Mouse (Mus musculus): ENCODE results near the gene Pkd2l1.

Gene Pkd2l1

DNA sequence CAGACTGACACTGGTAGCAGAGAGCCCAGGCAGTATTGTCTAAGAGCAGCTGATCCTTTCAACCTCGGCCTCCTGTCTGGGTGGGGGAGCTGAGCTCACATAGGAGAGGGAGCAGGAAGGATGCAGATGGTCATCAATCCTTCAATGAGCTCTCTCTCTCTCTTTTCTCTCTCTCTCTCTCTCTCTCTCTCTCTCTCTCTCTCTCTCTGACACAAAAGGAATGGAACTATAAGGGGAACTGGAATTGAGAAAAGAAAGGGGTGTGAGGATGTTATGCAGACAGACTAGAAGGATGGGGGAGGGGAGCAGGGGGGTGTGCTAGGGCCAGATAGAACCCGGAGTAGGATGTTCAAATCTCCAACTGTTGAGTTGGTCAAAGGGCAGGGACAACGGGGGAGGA lies at the start of gene Pkd2l1:
Pkd2l1 (minus strand) TSS at position 101 of the 400 bp plus-strand sequence.
- DNase-seq (ENCODE audit: low spot score) = no peak

DNA sequence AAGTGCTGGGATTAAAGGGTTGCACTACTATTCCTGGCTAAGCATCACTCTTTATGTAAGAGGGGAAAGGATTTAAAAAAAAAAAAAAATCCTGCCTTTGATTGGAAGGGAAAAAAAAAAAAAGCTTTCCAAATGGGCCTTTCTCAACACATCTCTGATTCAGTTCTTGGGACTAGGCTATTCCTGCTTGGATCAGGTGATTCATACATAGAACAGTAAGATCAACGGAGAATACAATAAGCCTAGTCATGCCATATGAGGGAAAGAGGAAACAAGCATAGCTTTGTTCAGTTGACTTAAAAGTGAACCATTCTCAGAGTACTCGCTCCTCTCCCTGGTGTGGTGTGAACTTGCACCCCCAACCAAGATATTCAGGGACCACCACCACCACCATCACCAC lies 46.7 kb upstream of the Pkd2l1 start:
- DNase-seq (ENCODE audit: low spot score) = no peak

DNA sequence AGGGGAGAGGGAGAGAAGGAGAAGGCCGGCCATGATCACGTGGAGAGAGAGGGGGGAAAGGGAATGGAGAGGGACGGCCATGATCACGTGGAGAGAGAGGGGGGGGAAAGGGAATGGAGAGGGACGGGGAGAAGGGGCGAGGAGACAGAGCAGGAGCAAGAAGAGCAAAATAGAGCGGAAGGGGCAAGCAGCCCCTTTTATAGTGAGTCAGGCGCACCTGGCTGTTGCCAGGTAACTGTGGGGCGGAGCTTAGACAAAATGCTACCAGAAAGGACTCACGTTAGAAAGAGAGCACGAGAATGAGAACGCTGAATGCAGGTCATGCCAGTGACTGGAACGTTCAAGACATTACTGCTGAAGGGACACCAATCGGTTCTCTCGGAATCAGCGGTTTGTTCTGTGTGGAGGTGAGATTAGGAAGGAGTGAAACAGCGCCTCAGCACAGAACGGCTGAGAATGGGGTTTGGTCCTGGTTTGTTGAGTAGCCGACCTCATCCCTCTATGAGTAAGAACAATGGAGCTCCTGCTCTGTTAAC lies 45.3 kb upstream of the Pkd2l1 start:
- no peak for DNase-seq (ENCODE audit: low spot score)

DNA sequence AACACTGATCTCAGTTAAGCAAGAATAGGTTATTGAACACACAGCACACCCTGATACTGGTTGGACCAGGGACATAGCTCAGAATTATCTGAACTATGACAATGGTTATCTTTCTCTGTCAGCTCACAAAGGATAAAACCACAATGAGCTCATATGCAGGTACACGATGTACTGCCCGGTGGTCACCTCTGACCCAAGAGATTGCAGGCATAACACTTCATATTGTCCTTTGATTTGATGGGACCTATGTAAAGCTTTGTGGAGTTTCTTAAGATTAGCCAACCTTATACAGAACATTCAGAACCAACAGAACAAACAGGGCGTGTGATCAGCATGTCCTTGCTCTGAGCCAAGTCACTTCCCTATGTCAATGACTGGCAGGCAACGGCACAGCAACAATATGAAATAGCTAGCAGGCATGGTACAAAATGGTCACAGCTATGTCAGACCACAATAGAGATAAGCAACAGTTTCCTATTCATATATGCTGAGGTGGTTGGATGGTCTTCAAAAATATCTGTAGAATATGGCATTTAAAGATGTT lies 39.4 kb upstream of the Pkd2l1 start:
- DNase-seq (ENCODE audit: low spot score) = no peak

DNA sequence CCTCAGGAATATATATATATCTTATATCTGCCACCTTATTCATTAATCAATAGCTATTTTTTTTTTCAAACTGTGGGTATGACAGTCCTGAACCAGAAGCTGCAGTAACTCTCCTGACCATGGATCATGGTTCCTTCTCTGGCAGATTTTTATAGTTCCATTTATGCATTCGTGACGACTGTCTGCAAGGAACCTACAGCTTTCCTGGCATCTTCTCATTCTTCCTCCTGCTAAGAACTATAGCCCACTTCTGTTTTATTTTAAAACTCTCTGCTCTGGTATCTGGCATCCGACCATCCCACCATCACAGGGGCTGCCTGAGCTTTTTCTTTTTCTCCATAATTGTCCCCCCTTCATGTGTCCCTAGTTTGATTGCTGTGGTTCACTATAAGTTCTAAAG lies 38.0 kb upstream of the Pkd2l1 start:
- no peak for DNase-seq (ENCODE audit: low spot score)

DNA sequence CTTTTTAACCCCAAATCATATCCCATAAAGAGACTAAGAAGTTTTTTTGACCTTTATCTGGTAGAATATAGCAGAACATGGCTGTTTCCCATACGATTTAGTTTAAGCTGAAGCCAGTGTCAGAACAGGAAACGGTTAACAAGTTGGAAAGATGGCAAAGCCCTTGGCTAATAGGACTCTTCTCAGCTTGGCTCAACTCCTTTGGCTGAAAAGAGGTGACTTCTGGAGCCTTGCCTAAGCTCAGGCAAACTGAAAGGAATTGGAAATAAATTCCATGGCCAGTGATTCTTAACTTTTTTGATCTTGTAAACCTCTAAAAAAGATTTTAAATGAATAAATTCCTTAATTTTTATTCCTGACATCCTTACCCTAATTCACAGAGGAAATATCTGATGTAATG lies 37.5 kb upstream of the Pkd2l1 start:
- DNase-seq (ENCODE audit: low spot score) = no peak

DNA sequence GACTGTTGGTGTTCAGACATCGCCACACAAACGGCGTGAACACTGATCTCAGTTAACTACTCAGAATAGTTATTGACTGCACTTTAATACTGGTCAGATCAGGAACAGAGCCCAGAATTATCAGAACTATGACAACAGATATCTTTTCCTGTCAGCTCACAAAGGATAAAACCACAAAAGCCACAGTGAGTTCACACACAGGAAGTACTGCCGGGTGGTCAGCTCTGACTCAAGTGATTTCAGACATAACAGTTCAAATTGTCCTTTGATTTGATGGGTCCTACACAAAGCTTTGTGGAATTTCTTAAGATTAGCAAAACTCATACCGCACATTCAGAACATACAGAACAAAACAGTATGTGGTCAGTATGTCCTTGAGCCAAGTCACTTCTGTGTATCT lies 33.5 kb upstream of the Pkd2l1 start:
- no peak for DNase-seq (ENCODE audit: low spot score)

DNA sequence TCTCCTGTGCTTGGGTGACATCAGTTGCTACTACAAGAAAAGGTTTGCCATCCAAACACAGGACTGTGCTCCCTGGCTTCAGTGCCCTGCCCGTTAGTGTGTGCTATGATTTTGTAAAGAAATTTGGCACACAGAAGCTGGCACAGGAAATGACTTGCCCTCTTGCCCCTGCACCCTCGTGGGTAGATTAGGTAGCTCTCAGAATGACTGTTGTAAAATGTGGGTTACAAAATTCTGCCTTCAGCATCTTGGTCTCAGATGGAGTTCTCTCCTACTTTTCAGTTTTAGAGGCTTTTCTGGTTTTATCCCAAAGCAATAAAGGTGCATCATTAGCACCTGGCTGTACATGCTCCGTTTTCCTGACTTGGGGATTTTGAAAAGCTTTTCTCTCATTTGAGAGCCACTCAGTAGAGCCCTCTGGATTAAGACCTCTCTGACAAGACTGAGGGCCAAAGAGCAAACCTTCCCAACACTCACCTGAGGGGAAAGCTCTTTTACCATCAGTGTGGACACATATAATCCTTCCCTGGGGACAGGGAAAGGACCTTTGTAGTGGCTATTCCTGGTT lies 25.8 kb upstream of the Pkd2l1 start:
- DNase-seq (ENCODE audit: low spot score) = no peak

DNA sequence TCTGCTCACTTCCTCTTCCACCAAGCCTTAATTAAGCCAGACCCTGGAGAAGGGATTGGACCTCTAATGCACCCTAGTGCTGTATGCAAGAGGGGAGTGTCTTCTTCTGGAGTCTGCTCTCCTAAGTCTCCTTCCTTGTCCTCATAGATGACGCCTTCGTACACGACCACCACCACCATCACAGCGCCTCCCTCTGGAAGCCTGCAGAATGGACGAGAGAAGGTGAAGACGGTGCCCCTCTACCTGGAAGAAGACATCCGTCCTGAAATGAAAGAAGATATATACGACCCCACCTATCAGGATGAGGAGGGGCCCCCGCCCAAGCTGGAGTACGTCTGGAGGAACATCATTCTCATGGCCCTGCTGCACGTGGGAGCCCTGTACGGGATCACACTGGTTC lies 23.0 kb upstream of the Pkd2l1 start:
- no peak for DNase-seq (ENCODE audit: low spot score)

DNA sequence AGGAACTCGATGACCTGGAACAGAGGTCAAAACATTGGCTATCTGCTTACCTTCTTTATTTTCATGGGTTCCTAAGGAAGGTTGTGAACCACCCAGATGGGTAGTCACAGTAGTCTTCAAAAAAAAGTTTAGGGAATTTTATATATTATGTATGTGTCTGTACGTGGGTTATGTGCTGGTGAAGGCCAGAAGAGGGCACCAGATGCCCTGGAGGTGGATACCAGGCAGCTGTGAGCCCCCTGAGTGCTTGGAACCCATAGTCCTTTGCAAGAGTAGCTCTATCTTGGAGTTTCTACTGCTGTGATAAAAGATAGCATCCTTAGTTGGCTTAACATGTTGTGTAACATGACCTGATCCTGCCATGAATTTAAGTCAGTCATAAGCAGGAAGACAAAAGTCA lies 14.8 kb upstream of the Pkd2l1 start:
- no peak for DNase-seq (ENCODE audit: low spot score)

DNA sequence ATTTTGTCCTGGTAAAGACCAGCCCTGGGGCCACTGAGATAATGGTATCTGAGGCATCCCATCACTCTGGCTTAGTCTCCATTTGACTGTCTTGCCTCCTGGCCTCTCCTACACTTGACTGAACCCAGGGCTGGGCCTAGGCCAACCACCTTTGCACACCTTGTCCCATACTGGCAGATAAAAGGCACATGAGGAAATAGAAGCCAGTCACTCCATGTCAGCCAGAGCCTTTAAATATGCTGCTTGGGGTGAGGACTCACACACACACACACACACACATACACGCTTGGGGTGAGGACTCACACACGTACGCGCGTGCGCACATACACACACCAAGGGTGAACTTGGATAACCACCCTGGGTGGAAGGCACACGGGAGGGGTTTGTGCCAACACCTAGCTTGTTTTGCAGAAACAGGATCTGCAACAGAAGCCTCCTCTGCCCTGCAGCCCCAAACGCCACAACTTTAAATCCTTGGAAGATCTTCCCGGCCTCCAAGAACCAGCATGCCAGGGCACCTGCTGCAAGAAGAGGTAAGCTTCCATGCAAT lies 10.8 kb upstream of the Pkd2l1 start, which contains the start of gene Scd3:
Scd3 (plus strand) TSS at position 255 of the 550 bp plus-strand sequence.
- DNase-seq (ENCODE audit: low spot score) = no peak

DNA sequence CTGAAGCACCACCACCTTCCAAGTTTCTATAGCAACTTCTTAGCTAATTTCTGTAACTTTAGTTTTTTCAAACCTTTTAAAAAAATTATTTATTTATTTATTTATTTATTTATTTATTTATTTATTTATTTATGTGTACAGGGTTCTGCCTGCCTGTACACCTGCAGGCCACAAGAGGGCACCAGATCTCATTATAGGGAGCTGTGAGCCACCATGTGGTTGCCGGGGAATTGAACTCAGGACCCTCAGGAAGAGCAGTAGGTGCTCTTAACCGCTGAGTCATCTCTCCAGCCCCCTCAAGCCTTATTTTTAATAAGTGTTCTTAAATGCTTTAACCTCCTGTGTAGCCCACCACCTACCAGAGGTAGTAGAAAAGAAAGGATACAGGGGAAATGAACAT lies 6.7 kb upstream of the Pkd2l1 start:
- no peak for DNase-seq (ENCODE audit: low spot score)

DNA sequence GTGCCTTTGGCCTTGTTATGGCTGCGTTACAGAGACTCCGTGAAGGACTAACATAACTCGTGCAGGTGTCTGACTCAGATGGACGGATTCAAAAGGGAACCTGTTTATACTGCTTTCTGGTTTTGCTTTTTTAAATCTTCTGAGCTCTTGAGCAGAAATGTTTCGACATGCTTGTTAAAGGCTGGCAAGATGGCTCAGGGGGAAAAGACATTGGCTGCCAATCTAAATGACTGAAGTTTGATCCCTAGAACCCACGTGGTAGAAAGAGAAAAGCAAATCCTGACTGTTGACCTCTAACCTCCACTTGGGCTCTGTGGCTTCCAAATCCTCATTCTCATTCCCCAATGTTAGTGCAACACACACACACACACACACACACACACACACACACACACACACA lies 6.3 kb upstream of the Pkd2l1 start:
- DNase-seq (ENCODE audit: low spot score) = no peak

DNA sequence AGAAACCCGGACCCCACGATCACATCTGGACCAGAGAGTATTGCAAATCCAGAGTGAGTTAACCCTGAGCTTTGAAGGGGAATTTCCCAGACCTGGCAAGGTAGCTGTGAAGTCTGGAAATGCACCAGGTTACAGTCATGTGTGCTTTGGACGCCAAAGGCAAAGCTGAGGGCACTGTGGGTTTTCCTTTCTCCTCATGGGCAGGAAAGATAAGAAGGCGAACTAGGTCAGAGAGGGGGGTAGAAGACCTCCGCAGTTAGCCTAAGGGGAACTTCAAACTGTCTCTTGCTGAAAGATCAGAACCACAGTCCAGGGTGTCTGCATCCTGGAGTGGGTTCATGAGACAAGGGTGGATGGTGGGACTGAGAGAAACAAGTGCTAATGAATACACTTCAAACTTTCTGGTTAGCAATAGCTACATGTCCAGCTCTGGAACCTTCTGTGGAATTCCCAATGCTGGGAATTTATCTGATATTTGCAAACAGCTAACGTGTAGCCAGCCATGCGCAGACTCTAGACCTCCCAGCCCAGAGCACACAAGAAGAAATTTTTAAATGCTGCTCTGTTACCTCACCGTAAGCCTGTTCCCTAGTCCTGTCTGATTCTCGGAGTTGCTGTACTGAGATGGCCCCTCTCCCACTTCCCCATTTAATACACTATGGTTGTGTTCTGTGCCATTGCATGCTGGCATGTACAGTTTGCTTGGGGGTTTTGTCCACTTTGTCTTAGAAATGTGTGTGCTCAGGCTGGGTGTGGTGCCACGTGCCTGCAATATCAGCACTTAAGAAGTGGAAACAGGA lies 5.0 kb upstream of the Pkd2l1 start:
- no peak for DNase-seq (ENCODE audit: low spot score)

DNA sequence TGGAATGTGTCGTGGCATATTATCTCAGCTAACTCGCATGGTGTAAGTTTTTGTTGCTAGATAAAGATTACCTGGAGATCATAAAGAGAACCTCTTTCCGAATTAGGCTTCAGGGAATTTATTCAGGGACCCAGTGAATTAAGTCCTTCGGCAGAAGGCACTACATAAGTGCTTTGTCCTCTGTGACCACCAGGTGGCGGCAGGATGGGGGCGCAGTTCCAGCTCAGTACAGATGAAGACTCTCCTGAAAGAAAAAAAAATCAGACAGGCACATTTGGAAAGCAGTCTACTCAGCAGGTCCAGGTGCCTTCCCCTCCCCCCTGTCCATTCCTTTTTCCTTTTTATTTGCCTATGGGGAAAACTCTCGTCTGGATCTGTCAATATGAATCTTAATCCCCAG lies 2.9 kb upstream of the Pkd2l1 start:
- peak; percentile 5 for DNase-seq (ENCODE audit: low spot score)

DNA sequence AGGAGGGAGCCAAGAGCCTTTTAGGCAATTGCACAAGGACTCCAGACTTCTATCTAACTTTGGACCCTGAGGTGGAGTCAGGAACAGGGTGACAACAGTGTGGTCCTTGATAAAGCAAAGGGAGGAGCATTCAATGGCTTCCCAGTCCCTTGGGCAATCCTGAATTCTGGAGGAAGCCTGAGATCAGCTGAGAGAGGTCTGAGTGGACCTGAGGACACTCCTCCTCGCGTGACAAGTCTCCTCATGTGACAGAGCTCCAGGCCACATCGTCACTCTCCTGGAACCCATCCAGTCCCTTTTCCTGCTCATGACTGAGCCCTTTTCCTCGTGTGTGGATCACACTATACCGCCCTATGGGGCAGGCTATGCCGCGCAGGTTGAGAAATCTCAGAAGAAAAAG lies 1.7 kb upstream of the Pkd2l1 start:
- no peak for DNase-seq (ENCODE audit: low spot score)

DNA sequence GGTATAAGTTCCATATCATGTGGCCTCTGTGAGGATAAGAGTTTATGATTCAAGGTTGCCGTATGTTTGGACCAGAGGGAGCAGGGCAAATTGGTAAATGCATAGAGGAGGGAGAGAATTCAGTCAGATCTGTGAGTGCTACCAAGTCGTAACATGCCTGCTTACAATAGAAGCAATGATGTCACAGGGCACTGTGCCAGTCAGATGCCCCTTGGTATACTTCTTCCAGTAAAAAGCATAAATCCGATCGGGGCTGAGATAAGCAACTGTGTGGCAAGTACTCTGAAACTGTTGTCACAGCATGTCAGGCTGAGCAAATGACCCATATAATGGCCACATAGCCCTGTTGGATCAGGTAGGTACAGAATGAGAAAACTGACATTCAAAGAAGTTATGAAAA lies 3.2 kb downstream of the Pkd2l1 start:
- DNase-seq (ENCODE audit: low spot score) = no peak

DNA sequence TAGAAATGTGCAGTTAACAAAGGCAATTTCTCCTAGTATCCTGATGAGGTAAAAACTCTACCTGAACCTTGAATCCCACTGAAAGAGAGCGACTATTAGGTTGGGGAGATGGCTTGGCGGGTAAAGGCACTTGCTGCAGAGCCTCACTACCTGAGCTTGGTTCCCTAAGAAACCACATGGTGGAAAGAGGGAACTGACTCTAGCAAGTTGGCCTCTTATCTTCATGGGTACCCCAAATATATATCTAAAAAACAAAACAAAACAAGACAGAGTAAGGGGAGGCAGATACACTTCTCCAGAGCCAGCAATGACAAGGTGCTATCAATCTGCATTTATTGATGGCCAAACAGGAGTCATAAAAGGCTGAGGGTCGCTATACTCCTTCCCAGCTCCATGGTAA lies 8.3 kb downstream of the Pkd2l1 start:
- no peak for DNase-seq (ENCODE audit: low spot score)

DNA sequence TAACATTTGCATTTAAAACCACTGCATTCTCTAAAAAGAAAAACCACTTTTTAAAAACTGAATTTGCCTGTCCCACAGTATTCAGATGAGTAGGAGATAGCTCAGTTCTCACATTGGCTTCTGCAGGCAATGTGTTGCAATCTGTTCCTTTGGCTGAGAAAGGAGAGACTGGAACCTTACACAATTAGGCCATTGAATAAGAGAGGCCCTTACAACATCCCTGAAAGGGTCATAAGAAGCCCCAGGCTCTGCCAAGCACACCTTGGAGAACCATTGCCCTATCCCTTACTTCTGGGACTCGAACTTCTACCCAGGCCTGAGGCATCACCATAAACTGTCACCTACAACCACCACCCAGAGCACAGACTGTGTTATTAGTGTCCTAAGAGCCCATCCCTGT lies 11.7 kb downstream of the Pkd2l1 start:
- no peak for DNase-seq (ENCODE audit: low spot score)

DNA sequence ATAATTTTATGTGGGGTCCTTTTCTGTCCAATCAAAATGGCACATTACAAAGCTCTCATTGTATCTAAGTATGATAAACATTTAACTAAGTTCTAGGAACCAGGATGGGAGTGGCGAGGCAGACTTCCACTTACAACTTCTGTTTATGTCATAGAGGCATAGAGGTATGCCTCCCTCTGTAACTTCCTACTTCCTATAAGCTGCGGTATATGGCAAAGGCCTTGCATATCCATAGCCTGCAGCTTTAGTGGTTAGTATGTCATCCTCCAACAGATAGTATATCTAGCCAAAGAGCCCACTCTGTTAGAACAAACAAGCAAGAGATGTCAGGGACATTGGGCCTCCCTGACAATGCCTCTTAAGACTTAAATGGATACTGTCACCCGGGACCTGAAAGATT lies 15.5 kb downstream of the Pkd2l1 start:
- no peak for DNase-seq (ENCODE audit: low spot score)

DNA sequence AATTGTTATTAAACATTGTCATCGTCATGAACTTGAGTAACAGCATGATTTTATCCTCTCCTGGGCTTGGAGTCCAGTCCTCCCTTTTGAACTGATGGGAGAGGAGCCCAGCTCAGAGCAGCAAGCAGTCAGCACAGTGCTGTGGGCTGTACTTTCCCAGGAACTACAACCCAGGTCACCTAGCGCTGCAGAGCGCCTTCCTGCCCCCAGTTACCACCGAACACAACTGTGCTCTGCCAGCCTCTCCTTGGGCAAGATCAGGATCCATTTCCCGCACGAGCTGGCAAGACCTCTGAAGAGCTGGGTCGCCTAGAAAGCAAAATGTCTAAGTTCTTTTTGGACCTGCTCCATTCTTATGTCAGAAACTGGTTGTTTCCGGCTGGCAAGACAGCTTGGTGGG lies 17.4 kb downstream of the Pkd2l1 start:
- DNase-seq (ENCODE audit: low spot score) = no peak

DNA sequence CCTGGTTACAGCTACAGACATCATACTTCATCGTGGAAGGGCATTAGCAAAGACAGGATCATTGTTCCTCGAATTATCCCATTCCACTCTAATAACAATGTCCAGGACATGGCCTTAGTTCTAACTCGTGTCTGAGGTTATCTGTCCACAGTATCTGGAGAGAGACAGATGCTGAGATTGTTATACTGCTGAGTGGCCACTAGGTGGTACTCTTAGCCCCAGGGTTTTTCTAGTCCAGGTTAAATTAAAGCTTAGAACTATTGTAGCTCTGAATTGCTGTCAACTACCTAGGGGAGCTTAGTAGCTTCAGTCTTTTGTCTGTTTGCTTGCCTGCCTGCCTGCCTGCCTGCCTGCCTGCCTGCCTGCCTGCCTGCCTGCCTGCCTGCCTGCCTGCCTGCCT lies 30.7 kb downstream of the Pkd2l1 start:
- no peak for DNase-seq (ENCODE audit: low spot score)

DNA sequence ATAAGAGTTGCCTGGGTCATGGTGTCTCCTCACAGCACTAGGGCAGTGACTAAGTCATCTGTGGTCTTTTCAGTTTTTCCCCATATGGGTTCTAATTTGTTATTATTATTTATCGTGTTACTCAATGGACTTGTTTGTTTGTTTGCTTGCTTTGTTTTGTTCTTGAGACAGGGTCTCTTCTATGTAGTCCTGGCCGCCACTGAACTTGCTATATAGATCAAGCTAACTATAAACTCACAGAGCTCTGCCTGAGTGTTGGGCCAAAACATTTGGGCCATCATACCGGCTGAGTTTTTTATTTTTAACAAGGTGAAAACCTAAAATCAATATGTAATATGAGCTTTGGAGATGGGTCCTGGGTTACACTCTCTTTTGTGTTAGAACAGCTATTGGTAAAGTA lies 32.9 kb downstream of the Pkd2l1 start:
- DNase-seq (ENCODE audit: low spot score) = no peak
